Mouse (Mus musculus) ovary, postnatal 14 days (tissue): ENCODE measurements at regions not wholly inside any gene's neighbourhood (a gene's known extent, or its start where the extent isn't known, plus 50 kb on each side); places are given as distances from the start of the nearest gene placed in this dataset.

Source experiments
- DNase-seq: peaks from one replicate; pipeline ENCODE4 v3.0.0; 2022; ENCODE audit warnings: low spot score

- no peak for DNase-seq
Measured at GRCm38 (mm10) chr7:117734994-117735698, 354.4 kb downstream of the Xylt1 start.

GRCm38 (mm10) chr7:117729067-117729466, 348.3 kb downstream of the Xylt1 start:
- DNase-seq: no peak
